In genomic region chr5:114801841-114802240, GRCm38 (mm10) we compare ENCODE assay signal across 30 mouse cellular contexts. TPM values are rescaled to one million over a fixed set of nuclear protein-coding genes. Genes with fewer than 3 reads are reported as not detected.
"Had no signal": no experiment of that assay in that cellular context is flagged by ENCODE, and none has a peak within 500 bp of the region (broad histone marks: within the 10 kb centered on the region; RNA-seq: fewer than 3 reads in every experiment).

No protein-coding gene starts in this region.

- H3K27me3 ChIP-seq: liver, embryonic 15.5 days; lung, embryonic 15.5 days; megakaryocyte, embryonic 14.5 days had no signal

- H3K4me2 ChIP-seq: liver, embryonic 11.5 days; liver, embryonic 15.5 days; lung, embryonic 15.5 days; midbrain, embryonic 11.5 days had no signal

- H3K27ac ChIP-seq: kidney, postnatal 0 days; layer of hippocampus, adult 2 months; left cerebral cortex, adult 2 months; liver, embryonic 15.5 days; lung, embryonic 15.5 days had no signal

- DNase-seq: kidney, adult 18-20 months; kidney, adult 9 months; kidney, postnatal 25 days; layer of hippocampus, adult 9-11 months; lung, adult 18-20 months; lung, postnatal 10 days; lung, postnatal 36 days; thymus, adult 18-20 months; thymus, postnatal 4 days had no signal

- ATAC-seq: midbrain, embryonic 16.5 days had no signal

- H3K4me3 ChIP-seq: layer of hippocampus, adult 2 months; left cerebral cortex, adult 2 months; liver, embryonic 15.5 days; lung, embryonic 15.5 days; megakaryocyte, embryonic 14.5 days had no signal

- H3K9me3 ChIP-seq: liver, embryonic 15.5 days; lung, embryonic 15.5 days; megakaryocyte, embryonic 14.5 days had no signal

- H3K9ac ChIP-seq: liver, embryonic 15.5 days; lung, embryonic 15.5 days had no signal

RNA-seq across cellular contexts. Expression of gene 4930519G04Rik, which starts 51.6 kb away (rescaled TPM):
- total RNA-seq: layer of hippocampus, adult 2 months; layer of hippocampus, postnatal 25 days; left cerebral cortex, adult 2 months; left cerebral cortex, postnatal 10 days; left cerebral cortex, postnatal 36 days had no signal
- polyA plus RNA-seq: kidney, postnatal 0 days; large intestine, adult 2 months; limb, embryonic 11.5 days; limb, embryonic 14.5 days; liver, embryonic 11.5 days; liver, embryonic 15.5 days; lung, embryonic 15.5 days; midbrain, embryonic 11.5 days; midbrain, embryonic 16.5 days; neural tube, embryonic 11.5 days; neural tube, embryonic 14.5 days; small intestine, adult 2 months; stomach, embryonic 16.5 days had no signal

RNA-seq across cellular contexts. Expression of gene Gm9936, which starts 56.6 kb away (rescaled TPM):
- polyA plus RNA-seq: kidney, postnatal 0 days; large intestine, adult 2 months; liver, embryonic 11.5 days; liver, embryonic 15.5 days; lung, embryonic 15.5 days; small intestine, adult 2 months; spleen, adult 2 months; testis, adult 2 months had no signal
